Mouse (Mus musculus): ENCODE results near the gene Thoc6.
A peak's percentile ranks its signal among the peaks of the same experiment; 100 is the strongest.

Gene Thoc6

GRCm38 (mm10) chr17:23630195-23631020 lies 43.3 kb downstream of the Thoc6 start:
- peak; percentile 42 for DNase-seq (ENCODE audit: low read depth, low spot score)

GRCm38 (mm10) chr17:23627813-23628212 lies 45.9 kb downstream of the Thoc6 start:
- no peak for DNase-seq (ENCODE audit: low read depth, low spot score)

GRCm38 (mm10) chr17:23620351-23620750 lies 53.3 kb downstream of the Thoc6 start:
- DNase-seq (ENCODE audit: low read depth, low spot score), result no peak
